Mouse (Mus musculus) midbrain, embryonic 11.5 days (tissue): ENCODE measurements around the gene Npff. TPM values are rescaled to one million over a fixed set of nuclear protein-coding genes. Genes with fewer than 3 reads are reported as not detected.

ENCODE experiments used
- ATAC-seq: fragments of 200-750 bp; cut with Nextera tagmentation; 2 replicates; pipeline ENCODE4 v1.8.0; 2017; ENCODE audit warnings: moderate TSS enrichment, moderate library complexity; ENCODE audit not compliant: low FRiP score
- DNase-seq: peaks from one replicate; pipeline ENCODE4 v3.0.0; 2015; ENCODE audit warnings: low spot score; ENCODE audit errors: missing footprints
- H3K27ac ChIP-seq: fragments of 300-500 bp; sonication (generic); 2 replicates; pipeline ENCODE4 v1.5.1; 2014; ENCODE audit warnings: low read depth, low read length
- H3K27me3 ChIP-seq: fragments of 300-500 bp; sonication (generic); 2 replicates; pipeline ENCODE4 v1.6.1; 2014; ENCODE audit warnings: mild to moderate bottlenecking, low read length, moderate library complexity, mixed read lengths; ENCODE audit not compliant: control insufficient read depth, insufficient read depth
- H3K36me3 ChIP-seq: fragments of 300-500 bp; sonication (generic); 2 replicates; pipeline ENCODE4 v1.6.1; 2014; ENCODE audit warnings: mild to moderate bottlenecking, low read length, moderate library complexity, mixed read lengths; ENCODE audit not compliant: control insufficient read depth, insufficient read depth
- H3K4me1 ChIP-seq: fragments of 300-500 bp; sonication (generic); 2 replicates; pipeline ENCODE4 v1.6.1; 2014; ENCODE audit warnings: low read length; ENCODE audit not compliant: control insufficient read depth, insufficient read depth
- H3K4me2 ChIP-seq: fragments of 300-500 bp; sonication (generic); 2 replicates; pipeline ENCODE4 v1.6.1; 2014; ENCODE audit warnings: mild to moderate bottlenecking, moderate library complexity
- H3K4me3 ChIP-seq: fragments of 300-500 bp; sonication (generic); 2 replicates; pipeline ENCODE4 v1.5.1; 2014; ENCODE audit warnings: low read depth, low read length
- H3K9ac ChIP-seq: fragments of 300-500 bp; sonication (generic); 2 replicates; pipeline ENCODE4 v1.6.1; 2014; ENCODE audit warnings: low read length
- H3K9me3 ChIP-seq: fragments of 300-500 bp; sonication (generic); 2 replicates; pipeline ENCODE4 v1.6.1; 2016; ENCODE audit warnings: low read length; ENCODE audit not compliant: control insufficient read depth
- WGBS: fragments of 180-500 bp; shearing (Covaris S2); extraction: QIAGEN DNeasy Blood & Tissue Kit; methylation state at CpG from one replicate; pipeline ENCODE4 v1.1.7; 2014; 5-methylcytosine and 5-hydroxymethylcytosine counted together
- polyA plus RNA-seq: library from polyadenylated mRNA; unstranded; fragments of >200 nt; fragmentation: Nextera tagmentation; extraction: Ambion mirVana; gene quantifications from 2 replicates; pipeline ENCODE4 v1.2.1, GENCODE M21; 2014

Gene Npff
- polyA plus RNA-seq, 1 experiment from 2014 or later: 0.98 TPM

DNA sequence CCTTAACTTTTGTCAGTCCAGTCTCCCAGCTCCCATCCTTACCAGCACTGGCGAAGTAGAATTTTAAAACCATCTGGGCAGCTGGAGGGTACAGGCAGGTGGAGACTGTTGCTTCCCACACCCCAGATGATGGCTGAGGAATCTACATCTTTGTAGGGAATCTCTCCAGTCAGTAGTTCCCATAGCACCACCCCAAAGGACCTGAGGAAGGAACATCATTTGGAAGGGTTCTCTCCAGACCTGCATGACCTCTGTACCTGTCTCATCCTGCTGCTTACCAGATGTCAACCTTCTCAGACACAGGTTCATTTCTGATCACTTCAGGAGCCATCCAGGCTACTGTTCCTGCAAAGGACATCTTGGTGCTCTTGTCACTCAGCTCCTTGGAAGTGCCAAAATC, 21.3 kb downstream of the Npff start, which contains the start of gene Gm10337:
Gene Gm10337 (plus strand): TSS at position 276 of the 400 bp plus-strand sequence.
- H3K27me3 ChIP-seq: no peaks in the 10 kb centered on the region
- WGBS: 92% methylated on average over 1 of the region's 1 CpGs
- DNase-seq (peak; percentile 86), ATAC-seq (no peak)
- H3K9me3 ChIP-seq: no peaks in the 10 kb centered on the region
- no peak within 1 kb of the TSS for H3K9ac ChIP-seq
- H3K36me3 ChIP-seq: peaks cover 36% of the 10 kb centered on the region
- H3K4me2 ChIP-seq: no peak within 1 kb of the TSS
- H3K4me3 ChIP-seq: no peak within 1 kb of the TSS
- no peak within 1 kb of the TSS; the same call in 1 of the 2 replicates for H3K27ac ChIP-seq
- no peaks in the 10 kb centered on the region for H3K4me1 ChIP-seq

- Histone ChIP-seq H3K36me3 (peaks cover 40% of the 10 kb centered on the region), H3K4me2 (no peak overlapping the region), H3K27ac (no peak overlapping the region), H3K9me3 (no peaks in the 10 kb centered on the region), H3K4me3 (no peak overlapping the region), H3K9ac (no peak overlapping the region), H3K27me3 (no peaks in the 10 kb centered on the region), H3K4me1 (no peaks in the 10 kb centered on the region)
- DNase-seq: peak; percentile 83
- 82% methylated on average over 9 of the region's 9 CpGs for WGBS
- ATAC-seq: no peak
These were observed 22.4 kb downstream of the Npff start for GRCm38 (mm10) chr15:102502254-102502840.

- Histone ChIP-seq H3K36me3 (peaks cover 40% of the 10 kb centered on the region), H3K9ac (no peak overlapping the region), H3K27me3 (no peaks in the 10 kb centered on the region), H3K9me3 (no peaks in the 10 kb centered on the region), H3K4me1 (no peaks in the 10 kb centered on the region), H3K4me3 (no peak overlapping the region), H3K4me2 (no peak overlapping the region), H3K27ac (no peak overlapping the region)
- peak; percentile 81 for DNase-seq
- WGBS: 91% methylated on average over 19 of the region's 19 CpGs
- ATAC-seq: 0 out of 2 replicates have a peak, but pooled peaks have one; percentile 33
These were observed 23.5 kb downstream of the Npff start for GRCm38 (mm10) chr15:102501084-102501814.

GRCm38 (mm10) chr15:102500479-102500878, 24.3 kb downstream of the Npff start:
- peaks cover 40% of the 10 kb centered on the region for H3K36me3 ChIP-seq
- H3K9me3 ChIP-seq: no peaks in the 10 kb centered on the region
- no peak overlapping the region for H3K4me2 ChIP-seq
- no peak overlapping the region for H3K9ac ChIP-seq
- no peak for ATAC-seq
- H3K27ac ChIP-seq: no peak overlapping the region
- WGBS: 91% methylated on average over 5 of the region's 5 CpGs
- H3K27me3 ChIP-seq: no peaks in the 10 kb centered on the region
- H3K4me1 ChIP-seq: no peaks in the 10 kb centered on the region
- H3K4me3 ChIP-seq: no peak overlapping the region
- no peak for DNase-seq

DNA sequence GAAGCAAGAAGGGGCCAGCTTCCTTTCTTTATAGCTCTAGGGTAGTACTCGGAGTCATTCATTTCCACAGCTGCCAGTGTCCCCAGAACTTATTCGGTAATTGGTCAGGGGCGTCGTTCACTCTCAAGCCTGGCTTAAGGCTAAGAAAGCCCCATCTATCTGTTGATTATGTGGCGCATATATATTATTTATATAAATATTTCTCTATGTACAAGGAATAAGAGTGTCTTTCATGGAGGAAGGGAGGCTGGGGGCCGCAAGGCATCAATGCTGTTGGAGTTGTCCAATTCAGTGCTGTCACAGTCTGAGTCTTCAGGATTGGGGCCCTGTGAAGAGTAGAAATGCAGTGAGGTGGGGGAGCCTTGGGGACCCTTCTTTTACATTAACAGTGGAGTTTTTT, 24.9 kb downstream of the Npff start:
- peak; percentile 82 for DNase-seq
- Histone ChIP-seq H3K9me3 (no peaks in the 10 kb centered on the region), H3K36me3 (peaks cover 40% of the 10 kb centered on the region), H3K4me1 (no peaks in the 10 kb centered on the region), H3K9ac (no peak overlapping the region), H3K4me2 (no peak overlapping the region), H3K27ac (no peak overlapping the region), H3K27me3 (no peaks in the 10 kb centered on the region), H3K4me3 (no peak overlapping the region)
- WGBS: 90% methylated on average over 6 of the region's 6 CpGs
- no peak for ATAC-seq

DNA sequence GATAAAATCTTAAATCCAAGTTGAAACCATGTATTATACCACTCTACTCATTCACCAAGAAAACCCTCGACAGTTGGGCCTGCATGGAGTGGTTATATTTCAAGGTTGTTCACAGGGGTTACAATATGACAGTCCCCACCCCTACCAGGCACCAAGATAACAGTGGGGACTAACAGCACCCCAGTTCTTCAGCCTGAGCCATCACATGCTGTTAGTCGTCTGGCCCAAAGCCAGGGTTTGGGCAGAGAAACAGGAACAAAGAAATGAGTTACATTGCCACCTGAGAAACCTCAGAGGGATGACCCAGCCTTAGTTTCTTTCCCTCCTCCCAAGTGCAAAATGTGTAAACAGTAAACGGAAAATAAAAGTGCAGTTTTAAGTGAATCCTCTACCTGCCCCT, 25.4 kb downstream of the Npff start:
- no peak overlapping the region for H3K4me2 ChIP-seq
- ATAC-seq: no peak
- no peak overlapping the region for H3K27ac ChIP-seq
- H3K9me3 ChIP-seq: no peaks in the 10 kb centered on the region
- no peak overlapping the region for H3K9ac ChIP-seq
- peak; percentile 77 for DNase-seq
- WGBS: 82% methylated on average over 3 of the region's 3 CpGs
- peaks cover 40% of the 10 kb centered on the region for H3K36me3 ChIP-seq
- no peaks in the 10 kb centered on the region for H3K4me1 ChIP-seq
- no peak overlapping the region for H3K4me3 ChIP-seq
- no peaks in the 10 kb centered on the region for H3K27me3 ChIP-seq

DNA sequence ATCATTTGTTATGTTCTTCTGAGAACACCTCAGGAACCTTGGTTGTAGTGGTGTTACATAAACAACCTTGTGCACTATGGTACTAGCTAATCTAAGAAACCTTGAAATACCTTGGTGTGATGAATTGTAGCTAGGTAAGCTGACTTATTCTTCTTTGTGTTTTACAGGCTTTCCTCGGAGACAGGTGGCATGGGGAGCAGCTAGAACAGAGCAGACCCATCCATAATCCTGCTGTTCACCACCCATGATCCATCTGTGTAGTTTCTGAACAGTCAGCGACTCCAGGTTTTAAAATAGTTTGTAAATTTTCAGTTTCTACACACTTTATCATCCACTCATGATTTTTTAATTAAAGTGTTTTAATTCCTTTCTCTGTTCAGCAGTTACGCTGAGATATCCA, 26.4 kb downstream of the Npff start:
- 87% methylated on average over 3 of the region's 3 CpGs for WGBS
- Histone ChIP-seq H3K4me1 (no peaks in the 10 kb centered on the region), H3K4me3 (no peak overlapping the region), H3K4me2 (no peak overlapping the region), H3K27me3 (no peaks in the 10 kb centered on the region), H3K36me3 (peaks cover 38% of the 10 kb centered on the region), H3K27ac (no peak overlapping the region), H3K9me3 (no peaks in the 10 kb centered on the region), H3K9ac (no peak overlapping the region)
- DNase-seq (peak; percentile 79), ATAC-seq (no peak)

- Histone ChIP-seq H3K27me3 (no peaks in the 10 kb centered on the region), H3K9ac (no peak overlapping the region), H3K36me3 (peaks cover 41% of the 10 kb centered on the region), H3K4me2 (no peak overlapping the region), H3K9me3 (no peaks in the 10 kb centered on the region), H3K4me1 (no peaks in the 10 kb centered on the region), H3K27ac (no peak overlapping the region), H3K4me3 (no peak overlapping the region)
- ATAC-seq (no peak), DNase-seq (no peak)
- WGBS: 84% methylated on average over 1 of the region's 1 CpGs
These were observed 37.1 kb downstream of the Npff start for GRCm38 (mm10) chr15:102487664-102488063.

GRCm38 (mm10) chr15:102485853-102486252, 38.9 kb downstream of the Npff start:
- ATAC-seq: no peak

More at GRCm38 (mm10) chr15:102485853-102486252, 38.9 kb downstream of the Npff start:
- WGBS: 91% methylated on average over 12 of the region's 12 CpGs
- Histone ChIP-seq H3K4me3 (no peak overlapping the region), H3K9me3 (no peaks in the 10 kb centered on the region), H3K27me3 (no peaks in the 10 kb centered on the region), H3K4me1 (no peaks in the 10 kb centered on the region), H3K9ac (no peak overlapping the region), H3K36me3 (peaks cover 39% of the 10 kb centered on the region), H3K27ac (no peak overlapping the region), H3K4me2 (no peak overlapping the region)
- DNase-seq: no peak
